Mouse (Mus musculus): ENCODE data around the gene St8sia1. TPM values are rescaled to one million over a fixed set of nuclear protein-coding genes. Genes with fewer than 3 reads are reported as not detected.
A peak's percentile ranks its signal among the peaks of the same experiment; 100 is the strongest.

The St8sia1 gene
- total and polyA plus RNA-seq, 2 experiments from 2014 or later: 3.5 to 15.5 TPM

- H3K9ac ChIP-seq: no peak overlapping the region
- no peaks in the 10 kb centered on the region for H3K9me3 ChIP-seq (ENCODE audit: low read length)
- no peak overlapping the region for H3K27ac ChIP-seq (ENCODE audit: low read depth, low read length)
- TF ChIP-seq CTCF (IDR thresholded peaks at IDR 0.05; ENCODE audit: low read depth): no peak
- WGBS: 85% methylated on average over 7 of the region's 7 CpGs
- no peaks in the 10 kb centered on the region for H3K27me3 ChIP-seq (ENCODE audit: insufficient read depth, low read length)
- H3K36me3 ChIP-seq (ENCODE audit: insufficient read depth): no peaks in the 10 kb centered on the region
- ATAC-seq (no peak), DNase-seq (no peak)
- H3K4me1 ChIP-seq (ENCODE audit: insufficient read depth): 0 out of 2 replicates have a peak, but pooled peaks cover 3% of the 10 kb centered on the region
- no peak overlapping the region for H3K4me3 ChIP-seq (ENCODE audit: low read depth, low read length)
- no peak overlapping the region for H3K4me2 ChIP-seq (ENCODE audit: low read depth)
Observed at GRCm38 (mm10) chr6:142799704-142800374, 164.4 kb downstream of the St8sia1 start.

- H3K4me3 ChIP-seq (ENCODE audit: low read depth, low read length): no peak overlapping the region
- no peak for TF ChIP-seq CTCF (IDR thresholded peaks at IDR 0.05; ENCODE audit: low read depth)
- WGBS: 81% methylated on average over 9 of the region's 9 CpGs
- 0 out of 2 replicates have a peak, but pooled peaks cover 6% of the 10 kb centered on the region for H3K4me1 ChIP-seq (ENCODE audit: insufficient read depth)
- H3K9me3 ChIP-seq (ENCODE audit: low read length): no peaks in the 10 kb centered on the region
- no peak overlapping the region for H3K27ac ChIP-seq (ENCODE audit: low read depth, low read length)
- no peaks in the 10 kb centered on the region for H3K27me3 ChIP-seq (ENCODE audit: insufficient read depth, low read length)
- DNase-seq: no peak
- H3K9ac ChIP-seq: no peak overlapping the region
- H3K4me2 ChIP-seq (ENCODE audit: low read depth): no peak overlapping the region
- H3K36me3 ChIP-seq (ENCODE audit: insufficient read depth): no peaks in the 10 kb centered on the region
- no peak for ATAC-seq
Observed at GRCm38 (mm10) chr6:142798837-142799236, 165.4 kb downstream of the St8sia1 start.

- no peak for ATAC-seq
- Histone ChIP-seq H3K9me3 (ENCODE audit: low read length) (no peaks in the 10 kb centered on the region), H3K27ac (ENCODE audit: low read depth, low read length) (no peak overlapping the region), H3K27me3 (ENCODE audit: insufficient read depth, low read length) (no peaks in the 10 kb centered on the region), H3K4me3 (ENCODE audit: low read depth, low read length) (no peak overlapping the region), H3K36me3 (ENCODE audit: insufficient read depth) (no peaks in the 10 kb centered on the region), H3K9ac (no peak overlapping the region), H3K4me1 (ENCODE audit: insufficient read depth) (0 out of 2 replicates have a peak, but pooled peaks cover 8% of the 10 kb centered on the region), H3K4me2 (ENCODE audit: low read depth) (no peak overlapping the region)
- DNase-seq: no peak
- WGBS: 61% methylated on average over 1 of the region's 1 CpGs
- no peak for TF ChIP-seq CTCF (IDR thresholded peaks at IDR 0.05; ENCODE audit: low read depth)
Observed at GRCm38 (mm10) chr6:142797996-142798395, 166.3 kb downstream of the St8sia1 start.

- TF ChIP-seq CTCF (IDR thresholded peaks at IDR 0.05; ENCODE audit: low read depth): no peak
- Histone ChIP-seq H3K4me1 (ENCODE audit: insufficient read depth) (0 out of 2 replicates have a peak, but pooled peaks cover 9% of the 10 kb centered on the region), H3K4me2 (ENCODE audit: low read depth) (no peak overlapping the region), H3K27me3 (ENCODE audit: insufficient read depth, low read length) (no peaks in the 10 kb centered on the region), H3K4me3 (ENCODE audit: low read depth, low read length) (no peak overlapping the region), H3K27ac (ENCODE audit: low read depth, low read length) (no peak overlapping the region), H3K36me3 (ENCODE audit: insufficient read depth) (no peaks in the 10 kb centered on the region), H3K9ac (no peak overlapping the region), H3K9me3 (ENCODE audit: low read length) (no peaks in the 10 kb centered on the region)
- ATAC-seq (no peak), DNase-seq (no peak)
- 85% methylated on average over 15 of the region's 15 CpGs for WGBS
Observed at GRCm38 (mm10) chr6:142795655-142796441, 168.4 kb downstream of the St8sia1 start.

GRCm38 (mm10) chr6:142795087-142795486 lies 169.2 kb downstream of the St8sia1 start:
- Histone ChIP-seq H3K4me1 (ENCODE audit: insufficient read depth) (0 out of 2 replicates have a peak, but pooled peaks cover 9% of the 10 kb centered on the region), H3K4me3 (ENCODE audit: low read depth, low read length) (no peak overlapping the region), H3K27ac (ENCODE audit: low read depth, low read length) (no peak overlapping the region), H3K4me2 (ENCODE audit: low read depth) (no peak overlapping the region), H3K9ac (no peak overlapping the region), H3K9me3 (ENCODE audit: low read length) (no peaks in the 10 kb centered on the region), H3K36me3 (ENCODE audit: insufficient read depth) (no peaks in the 10 kb centered on the region), H3K27me3 (ENCODE audit: insufficient read depth, low read length) (no peaks in the 10 kb centered on the region)
- 93% methylated on average over 9 of the region's 9 CpGs for WGBS
- no peak for DNase-seq
- no peak for TF ChIP-seq CTCF (IDR thresholded peaks at IDR 0.05; ENCODE audit: low read depth)
- no peak for ATAC-seq

- ATAC-seq: peak; percentile 73
- TF ChIP-seq CTCF (IDR thresholded peaks at IDR 0.05; ENCODE audit: low read depth): no peak
- H3K4me2 ChIP-seq (ENCODE audit: low read depth): no peak overlapping the region
Observed at GRCm38 (mm10) chr6:142793468-142793867, 170.8 kb downstream of the St8sia1 start.

More at GRCm38 (mm10) chr6:142793468-142793867, 170.8 kb downstream of the St8sia1 start:
- no peak overlapping the region for H3K9ac ChIP-seq
- WGBS: 34% methylated on average over 7 of the region's 7 CpGs
- H3K4me1 ChIP-seq (ENCODE audit: insufficient read depth): 0 out of 2 replicates have a peak, but pooled peaks cover 9% of the 10 kb centered on the region
- H3K9me3 ChIP-seq (ENCODE audit: low read length): no peaks in the 10 kb centered on the region
- no peak overlapping the region for H3K27ac ChIP-seq (ENCODE audit: low read depth, low read length)
- no peak overlapping the region for H3K4me3 ChIP-seq (ENCODE audit: low read depth, low read length)
- peak; percentile 45 for DNase-seq
- H3K36me3 ChIP-seq (ENCODE audit: insufficient read depth): no peaks in the 10 kb centered on the region
- H3K27me3 ChIP-seq (ENCODE audit: insufficient read depth, low read length): no peaks in the 10 kb centered on the region

All from forebrain, postnatal 0 days (tissue).